ENCODE assay signal across 14 mouse cellular contexts in genomic region chr3:141557072-141557471, GRCm38 (mm10).
DNase-seq lines count a peak whose midpoint lies in the region.
"Had no signal": no experiment of that assay in that cellular context is flagged by ENCODE, and none has a peak within 500 bp of the region (broad histone marks: within the 10 kb centered on the region; RNA-seq: fewer than 3 reads in every experiment).

No protein-coding gene starts in this region.

- DNase-seq in Muller cell, postnatal 12 days (ENCODE audit: inconsistent ontology term), result peak; percentile 58
- peak; percentile 32 for DNase-seq in brain, adult 2 months (ENCODE audit: low read depth, low spot score)
- DNase-seq in retina, postnatal 1 day, result peak; percentile 51
- DNase-seq in cerebellum, postnatal 10 days, result no peak
- DNase-seq in cerebellum, adult 18-20 months, result no peak
- DNase-seq: adrenal gland, adult 8-10 months; adrenal gland, postnatal 14 days; adrenal gland, postnatal 36 days; cerebellum, adult 11 months; cerebellum, adult 2 months; cerebellum, adult 9-10 months; cerebellum, postnatal 14 days; cerebellum, postnatal 36 days; embryo, embryonic 11 days had no signal

Comparison
In these comparisons a context has a peak if more than half of its experiments do, and no peak if none do; other contexts are left out.
1. DNase-seq: peak in Muller cell, postnatal 12 days (single experiment), brain, adult 2 months (single experiment) and retina, postnatal 1 day (single experiment); none in cerebellum, postnatal 10 days (0 of 2) and cerebellum, adult 18-20 months (0 of 2).